26 mouse cellular contexts compared by ENCODE assay signal in the genomic region with DNA sequence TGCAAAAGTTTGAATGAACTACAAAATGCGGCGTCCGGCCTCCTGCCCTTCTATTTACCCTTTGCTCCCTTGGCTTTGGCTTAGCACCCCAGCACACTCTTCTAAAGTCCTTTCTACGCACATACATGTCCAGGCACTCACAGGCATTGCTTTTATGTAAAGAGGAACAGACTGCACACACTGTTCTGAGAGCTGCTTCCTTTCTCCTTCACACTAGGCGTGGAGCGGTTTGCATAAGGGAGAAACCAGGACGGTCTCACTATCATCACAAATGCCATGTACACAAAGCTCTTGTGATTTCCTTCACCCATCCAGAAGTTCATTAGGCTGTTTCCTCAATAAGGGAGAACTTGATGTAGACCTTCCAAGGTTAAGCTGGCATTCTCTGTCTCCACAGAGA. TPM values are rescaled to one million over a fixed set of nuclear protein-coding genes. Genes with fewer than 3 reads are reported as not detected.
A peak's percentile ranks its signal among the peaks of the same experiment; 100 is the strongest.
DNase-seq lines count a peak whose midpoint lies in the region; ATAC-seq and TF ChIP-seq lines count a peak whose summit lies in the region.
"Had no signal": no experiment of that assay in that cellular context is flagged by ENCODE, and none has a peak within 500 bp of the region (broad histone marks: within the 10 kb centered on the region; RNA-seq: fewer than 3 reads in every experiment).

No protein-coding gene starts in this region.

- peak; percentile 64; the same call in 1 of the 2 replicates for ATAC-seq in frontal cortex, adult (ENCODE audit: low TSS enrichment)
- ATAC-seq in megakaryocyte progenitor cell, adult 5-6 weeks (replicated peaks; ENCODE audit: poor library complexity) = peak; percentile 35; the same call in 1 of the 2 replicates
- ATAC-seq in activated CD4-positive, CD25-positive, alpha-beta regulatory T cell, adult 4 months = no peak
- ATAC-seq: forebrain, embryonic 14.5 days; intestine, embryonic 15.5 days; midbrain, embryonic 16.5 days; Patski had no signal

- no peak for DNase-seq in frontal cortex, adult 2 months (ENCODE audit: extremely low spot score in 1 of 2, low spot score in 1 of 2)
- DNase-seq in spleen, adult 2 months (ENCODE audit: low read depth in 1 of 2, low spot score in 2 of 2) = no peak
- DNase-seq in spleen, postnatal 10 days (ENCODE audit: low spot score in 2 of 2) = no peak
- DNase-seq in brain, adult 2 months (ENCODE audit: low read depth, low spot score) = peak; percentile 15
- no peak for DNase-seq in embryo, embryonic 11 days
- DNase-seq: adrenal gland, postnatal 25 days; cerebellum, adult 9-10 months; gastrocnemius, postnatal 36 days; kidney, adult 9 months; kidney, postnatal 25 days; layer of hippocampus, adult 9-11 months; lung, postnatal 10 days; right cerebral cortex, postnatal 4 days had no signal

- H3K4me3 ChIP-seq in spleen, adult 2 months (ENCODE audit: extremely low read depth, insufficient read depth, insufficient read length) = no peak overlapping the region
- H3K4me3 ChIP-seq: embryonic facial prominence, embryonic 13.5 days; heart, embryonic 12.5 days; hindbrain, embryonic 13.5 days; intestine, embryonic 15.5 days; left cerebral cortex, adult 2 months; limb, embryonic 10.5 days had no signal

- H3K4me1 ChIP-seq in spleen, adult 2 months (ENCODE audit: control insufficient read depth, insufficient read depth, insufficient read length) = peaks cover 14% of the 10 kb centered on the region; the same call in 1 of the 2 replicates
- H3K4me1 ChIP-seq: embryonic facial prominence, embryonic 13.5 days; heart, embryonic 12.5 days; hindbrain, embryonic 13.5 days; intestine, embryonic 15.5 days; limb, embryonic 10.5 days had no signal

- TF ChIP-seq CTCF in spleen, adult 2 months (IDR thresholded peaks at IDR 0.05; ENCODE audit: extremely low read depth, insufficient read depth, insufficient read length, insufficient replicate concordance) = no peak

- H3K27me3 ChIP-seq in spleen, adult 2 months (ENCODE audit: control insufficient read depth, insufficient read depth, low read length) = no peaks in the 10 kb centered on the region
- H3K27me3 ChIP-seq: embryonic facial prominence, embryonic 13.5 days; intestine, embryonic 15.5 days had no signal

- no peaks in the 10 kb centered on the region for H3K36me3 ChIP-seq in spleen, adult 2 months (ENCODE audit: control insufficient read depth, insufficient read depth, low read length)
- H3K36me3 ChIP-seq: embryonic facial prominence, embryonic 13.5 days; heart, embryonic 12.5 days; hindbrain, embryonic 13.5 days; intestine, embryonic 15.5 days; limb, embryonic 10.5 days had no signal

- WGBS in spleen, adult 2 months = 53% methylated on average over 7 of the region's 7 CpGs

- TF ChIP-seq POLR2A in spleen, adult 2 months (IDR thresholded peaks at IDR 0.05; ENCODE audit: low read depth, low read length) = no peak

- peak overlapping the region; percentile 49 for H3K27ac ChIP-seq in spleen, adult 2 months (ENCODE audit: insufficient read depth, low read length)
- H3K27ac ChIP-seq: embryonic facial prominence, embryonic 13.5 days; hindbrain, embryonic 13.5 days; intestine, embryonic 15.5 days; left cerebral cortex, adult 2 months; limb, embryonic 10.5 days; liver, embryonic 14.5 days had no signal

RNA-seq across cellular contexts. Expression of a gene that starts 8.0 kb away (rescaled TPM):
- polyA plus RNA-seq in frontal cortex, adult 2 months (2012; rRNA removed) = 1.1 and 1.4 TPM in 2 replicates
- polyA plus RNA-seq in spleen, adult 2 months (2012; rRNA removed) = 0.69 and 1.2 TPM in 2 replicates
- total RNA-seq in megakaryocyte progenitor cell, adult 5-6 weeks (2015) = 1.2 and 1.4 TPM in 2 replicates
- total RNA-seq in megakaryocyte progenitor cell, adult 5-6 weeks (2017) = 0.17 TPM in 1 of 2 replicates, not detected in the other
- 1 to 10 TPM in 1 of 2 experiments, not detected in 1; 1.6 TPM for polyA plus RNA-seq in activated CD4-positive, CD25-positive, alpha-beta regulatory T cell, adult 4 months (2017; shearing (Covaris generic))
- total RNA-seq: gastrocnemius, postnatal 36 days had no signal

RNA-seq across cellular contexts. Expression of a gene that starts 8.2 kb away (rescaled TPM):
- polyA plus RNA-seq in frontal cortex, adult 2 months (2012; rRNA removed) = 54.8 and 55.3 TPM in 2 replicates
- 21.4 and 21.8 TPM in 2 replicates for polyA plus RNA-seq in spleen, adult 2 months (2012; rRNA removed)
- 47.3 and 62.2 TPM in 2 replicates for total RNA-seq in megakaryocyte progenitor cell, adult 5-6 weeks (2015)
- 23.2 and 23.5 TPM in 2 replicates for total RNA-seq in megakaryocyte progenitor cell, adult 5-6 weeks (2017)
- polyA plus RNA-seq in activated CD4-positive, CD25-positive, alpha-beta regulatory T cell, adult 4 months (2017; shearing (Covaris generic)) = 10 to 100 TPM; 17.7 to 18.7 TPM
